8 mouse cellular contexts compared by ENCODE assay signal in the genomic region with DNA sequence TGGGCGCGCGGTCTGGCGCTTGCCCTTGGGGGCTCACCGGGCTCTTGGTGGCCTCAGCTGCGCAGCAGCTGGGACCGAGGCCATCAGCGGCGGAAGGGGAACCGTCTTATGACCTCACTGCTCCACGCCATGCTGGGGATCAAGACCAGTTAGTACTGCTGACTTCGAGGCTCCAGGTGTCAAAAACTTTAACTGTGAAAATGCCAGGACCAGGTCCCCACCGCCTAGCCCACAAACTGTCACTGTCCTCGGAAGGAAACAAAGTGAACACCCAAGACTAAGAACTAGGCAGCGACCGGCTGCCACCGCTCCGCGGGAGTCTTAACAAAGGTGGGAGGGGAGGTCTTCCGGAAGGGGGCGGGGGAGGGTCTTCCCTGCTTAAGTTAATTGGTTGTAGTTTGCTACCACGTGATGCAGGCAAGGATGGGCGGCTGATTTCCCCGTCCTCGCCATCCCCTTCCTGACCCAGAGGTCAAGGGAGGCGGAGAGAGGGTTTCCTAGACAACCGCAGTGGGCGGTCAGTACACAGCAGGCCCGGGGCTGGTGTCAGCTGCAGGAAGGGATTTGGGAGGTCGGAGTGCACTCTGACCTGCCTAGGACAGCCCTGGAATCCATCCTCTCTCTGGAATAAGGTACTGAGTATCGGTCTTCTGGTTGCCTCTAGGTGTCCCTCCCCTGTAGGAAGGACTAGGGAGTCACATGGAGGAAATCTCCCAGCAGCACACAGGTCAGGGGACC. TPM values are rescaled to one million over a fixed set of nuclear protein-coding genes. Genes with fewer than 3 reads are reported as not detected.
DNase-seq lines count a peak whose midpoint lies in the region; ATAC-seq and TF ChIP-seq lines count a peak whose summit lies in the region.

Gene Lrrc9, plus strand, starts transcription at position 28 of the 738 bp plus-strand sequence.

- TF ChIP-seq POLR2A in ES-Bruce4 (IDR thresholded peaks at IDR 0.05; ENCODE audit: insufficient read depth, low read length), result peak; percentile 90
- peak; percentile 17; the same call in 1 of the 2 replicates for TF ChIP-seq POLR2A in brain, embryonic 14.5 days (IDR thresholded peaks at IDR 0.05; ENCODE audit: borderline replicate concordance, extremely low read depth, insufficient read depth, insufficient read length, poor library complexity, severe bottlenecking)

- peak; percentile 20; the same call in 1 of the 2 replicates for TF ChIP-seq EP300 in ES-Bruce4 (IDR thresholded peaks at IDR 0.05; ENCODE audit: insufficient read depth, low read depth, low read length)

- H3K9me3 ChIP-seq in ES-Bruce4 (replicated peaks; ENCODE audit: control insufficient read depth, insufficient read depth, low read length, poor library complexity, severe bottlenecking), result no peaks in the 10 kb centered on the region
- H3K9me3 ChIP-seq in hindbrain, embryonic 11.5 days (ENCODE audit: control insufficient read depth, low read length), result no peaks in the 10 kb centered on the region
- no peaks in the 10 kb centered on the region for H3K9me3 ChIP-seq in lung, embryonic 16.5 days (ENCODE audit: control insufficient read depth, low read length)

- ATAC-seq in hindbrain, embryonic 11.5 days (ENCODE audit: low FRiP score), result peak; percentile 96
- peak; percentile 93 for ATAC-seq in lung, embryonic 16.5 days (ENCODE audit: low read depth)

- H3K4me2 ChIP-seq in hindbrain, embryonic 11.5 days (replicated peaks; ENCODE audit: low read depth, low read length), result peak within 1 kb of the TSS; percentile 55
- H3K4me2 ChIP-seq in lung, embryonic 16.5 days (ENCODE audit: low read depth, low read length), result peak within 1 kb of the TSS; percentile 85

- H3K27me3 ChIP-seq in ES-Bruce4 (ENCODE audit: control insufficient read depth, insufficient read depth, low read length, poor library complexity, severe bottlenecking), result no peaks in the 10 kb centered on the region
- no peaks in the 10 kb centered on the region for H3K27me3 ChIP-seq in hindbrain, embryonic 11.5 days (ENCODE audit: control insufficient read depth, insufficient read depth, low read length)
- H3K27me3 ChIP-seq in lung, embryonic 16.5 days (ENCODE audit: control insufficient read depth, insufficient read depth, low read depth, low read length), result no peaks in the 10 kb centered on the region

- peak within 1 kb of the TSS; percentile 28 for H3K9ac ChIP-seq in ES-Bruce4 (ENCODE audit: low read depth, poor library complexity, severe bottlenecking)
- peak within 1 kb of the TSS; percentile 46 for H3K9ac ChIP-seq in hindbrain, embryonic 11.5 days (ENCODE audit: low read depth, low read length)
- peak within 1 kb of the TSS; percentile 67 for H3K9ac ChIP-seq in lung, embryonic 16.5 days (ENCODE audit: low read length)

- DNase-seq in brain, embryonic 14.5 days (ENCODE audit: low read depth), result peak; percentile 92
- DNase-seq in frontal cortex, postnatal 10 days (ENCODE audit: low spot score in 2 of 2), result peak; percentile 36 to 53
- peak; percentile 90 for DNase-seq in hindbrain, embryonic 11.5 days (ENCODE audit: low spot score)
- DNase-seq in layer of hippocampus, adult 9-11 months, result peak; percentile 73
- peak; percentile 52 for DNase-seq in ovary, postnatal 36 days (ENCODE audit: low spot score)
- no peak for DNase-seq in urinary bladder, adult 2 months (ENCODE audit: low spot score)

- H3K36me3 ChIP-seq in ES-Bruce4 (ENCODE audit: control insufficient read depth, insufficient read depth, low read length, poor library complexity, severe bottlenecking), result no peaks in the 10 kb centered on the region
- no peaks in the 10 kb centered on the region for H3K36me3 ChIP-seq in hindbrain, embryonic 11.5 days (ENCODE audit: control insufficient read depth, insufficient read depth, low read length)
- no peaks in the 10 kb centered on the region for H3K36me3 ChIP-seq in lung, embryonic 16.5 days (ENCODE audit: control insufficient read depth, insufficient read depth, low read length)

- TF ChIP-seq CTCF in ES-Bruce4 (IDR thresholded peaks at IDR 0.05; ENCODE audit: low read depth, low read length), result no peak
- no peak for TF ChIP-seq CTCF in brain, embryonic 14.5 days (IDR thresholded peaks at IDR 0.05; ENCODE audit: borderline replicate concordance, extremely low read depth, insufficient read depth, insufficient read length)

- H3K4me3 ChIP-seq in ES-Bruce4 (ENCODE audit: low read depth, low read length), result peak within 1 kb of the TSS; percentile 75
- H3K4me3 ChIP-seq in hindbrain, embryonic 11.5 days (ENCODE audit: low read depth, low read length), result peak within 1 kb of the TSS; percentile 38
- H3K4me3 ChIP-seq in lung, embryonic 16.5 days (ENCODE audit: low read length), result peak within 1 kb of the TSS; percentile 51

- no peak within 1 kb of the TSS for H3K27ac ChIP-seq in ES-Bruce4 (ENCODE audit: insufficient read depth, low read length)
- peak within 1 kb of the TSS; percentile 51; the same call in 1 of the 2 replicates for H3K27ac ChIP-seq in hindbrain, embryonic 11.5 days (ENCODE audit: low read depth, low read length)
- H3K27ac ChIP-seq in lung, embryonic 16.5 days (ENCODE audit: low read length), result no peak within 1 kb of the TSS

- no peaks in the 10 kb centered on the region for H3K4me1 ChIP-seq in ES-Bruce4 (ENCODE audit: control insufficient read depth, insufficient read depth, low read length)
- H3K4me1 ChIP-seq in hindbrain, embryonic 11.5 days (replicated peaks; ENCODE audit: control insufficient read depth, insufficient read depth, low read length), result no peaks in the 10 kb centered on the region
- H3K4me1 ChIP-seq in lung, embryonic 16.5 days (replicated peaks; ENCODE audit: control insufficient read depth, insufficient read depth, low read length), result peaks cover 7% of the 10 kb centered on the region

- under 1% methylated on average over 30 of the region's 31 CpGs for WGBS in hindbrain, embryonic 11.5 days
- WGBS in lung, embryonic 16.5 days, result under 1% methylated on average over 31 of the region's 31 CpGs

RNA-seq across cellular contexts. Expression of gene Lrrc9, which starts in this region (rescaled TPM):
- 3.6 and 4.6 TPM in 2 replicates for polyA plus RNA-seq in ES-Bruce4 (2011; ENCODE audit: insufficient read depth, insufficient read length, low read depth, missing spikeins)
- 3.0 and 3.1 TPM in 2 replicates for polyA plus RNA-seq in brain, embryonic 14.5 days (2012; rRNA removed)
- polyA plus RNA-seq in hindbrain, embryonic 11.5 days (2014; fragmentation: Nextera tagmentation; extraction: Ambion mirVana), result 2.4 and 2.9 TPM in 2 replicates
- polyA plus RNA-seq in lung, embryonic 16.5 days (2015; fragmentation: Nextera tagmentation; extraction: Ambion mirVana), result 0.50 and 1.1 TPM in 2 replicates
- 0.07 TPM in 2 replicates for polyA plus RNA-seq in urinary bladder, adult 2 months (2012; rRNA removed)
